Comparison of ENCODE assay signal across 9 mouse cellular contexts in genomic region chr4:58934746-58935476, GRCm38 (mm10). TPM values are rescaled to one million over a fixed set of nuclear protein-coding genes. Genes with fewer than 3 reads are reported as not detected.
A peak's percentile ranks its signal among the peaks of the same experiment; 100 is the strongest.
DNase-seq lines count a peak whose midpoint lies in the region; ATAC-seq and TF ChIP-seq lines count a peak whose summit lies in the region.
"Had no signal": no experiment of that assay in that cellular context is flagged by ENCODE, and none has a peak within 500 bp of the region (broad histone marks: within the 10 kb centered on the region; RNA-seq: fewer than 3 reads in every experiment).

No protein-coding gene starts in this region.

- H3K4me2 ChIP-seq in hindbrain, embryonic 15.5 days, result no peak overlapping the region
- peak overlapping the region; percentile 15; the same call in 1 of the 2 replicates for H3K4me2 ChIP-seq in liver, embryonic 12.5 days
- no peak overlapping the region for H3K4me2 ChIP-seq in neural tube, embryonic 14.5 days (ENCODE audit: low read depth, low read length)

- peak; percentile 46; the same call in 1 of the 2 replicates for TF ChIP-seq CTCF in brain, embryonic 14.5 days (IDR thresholded peaks at IDR 0.05; ENCODE audit: borderline replicate concordance, extremely low read depth, insufficient read depth, insufficient read length)

- no peak for TF ChIP-seq POLR2A in brain, embryonic 14.5 days (IDR thresholded peaks at IDR 0.05; ENCODE audit: borderline replicate concordance, extremely low read depth, insufficient read depth, insufficient read length, poor library complexity, severe bottlenecking)

- no peak overlapping the region for H3K4me3 ChIP-seq in hindbrain, embryonic 15.5 days
- no peak overlapping the region for H3K4me3 ChIP-seq in liver, embryonic 12.5 days
- no peak overlapping the region for H3K4me3 ChIP-seq in neural tube, embryonic 14.5 days (ENCODE audit: low read depth, low read length)
- H3K4me3 ChIP-seq: myocyte had no signal

- no peaks in the 10 kb centered on the region for H3K36me3 ChIP-seq in hindbrain, embryonic 15.5 days
- H3K36me3 ChIP-seq in liver, embryonic 12.5 days, result no peaks in the 10 kb centered on the region
- H3K36me3 ChIP-seq in neural tube, embryonic 14.5 days (ENCODE audit: control insufficient read depth, insufficient read depth, low read length), result no peaks in the 10 kb centered on the region

- no peaks in the 10 kb centered on the region for H3K27me3 ChIP-seq in hindbrain, embryonic 15.5 days
- no peaks in the 10 kb centered on the region; the same call in 1 of the 2 replicates for H3K27me3 ChIP-seq in liver, embryonic 12.5 days (replicated peaks)
- H3K27me3 ChIP-seq in neural tube, embryonic 14.5 days (ENCODE audit: control insufficient read depth, insufficient read depth, low read length), result no peaks in the 10 kb centered on the region

- H3K27ac ChIP-seq in hindbrain, embryonic 15.5 days (replicated peaks), result no peak overlapping the region
- H3K27ac ChIP-seq in liver, embryonic 12.5 days, result no peak overlapping the region
- H3K27ac ChIP-seq in neural tube, embryonic 14.5 days (ENCODE audit: low read depth, low read length), result no peak overlapping the region

- H3K4me1 ChIP-seq in hindbrain, embryonic 15.5 days (replicated peaks), result 0 out of 2 replicates have a peak, but pooled peaks cover 6% of the 10 kb centered on the region
- no peaks in the 10 kb centered on the region for H3K4me1 ChIP-seq in liver, embryonic 12.5 days
- no peaks in the 10 kb centered on the region for H3K4me1 ChIP-seq in neural tube, embryonic 14.5 days (ENCODE audit: control insufficient read depth, insufficient read depth, low read length)

- no peak overlapping the region for H3K9ac ChIP-seq in hindbrain, embryonic 15.5 days
- H3K9ac ChIP-seq in liver, embryonic 12.5 days, result no peak overlapping the region
- no peak overlapping the region for H3K9ac ChIP-seq in neural tube, embryonic 14.5 days (replicated peaks; ENCODE audit: low read depth, low read length)

- peak; percentile 90 for ATAC-seq in hindbrain, embryonic 15.5 days (ENCODE audit: low FRiP score, low read depth)
- ATAC-seq in liver, embryonic 12.5 days, result peak; percentile 74
- peak; percentile 94 for ATAC-seq in neural tube, embryonic 14.5 days (ENCODE audit: low read depth)

- no peaks in the 10 kb centered on the region for H3K9me3 ChIP-seq in hindbrain, embryonic 15.5 days
- no peaks in the 10 kb centered on the region for H3K9me3 ChIP-seq in liver, embryonic 12.5 days (replicated peaks)
- H3K9me3 ChIP-seq in neural tube, embryonic 14.5 days (ENCODE audit: control insufficient read depth, low read length), result no peaks in the 10 kb centered on the region

- WGBS in hindbrain, embryonic 15.5 days, result 49% methylated on average over 15 of the region's 15 CpGs
- 35% methylated on average over 15 of the region's 15 CpGs for WGBS in liver, embryonic 12.5 days (ENCODE audit: insufficient replicate concordance)
- WGBS in neural tube, embryonic 14.5 days, result 51% methylated on average over 15 of the region's 15 CpGs

- DNase-seq in spleen, postnatal 36 days (ENCODE audit: low spot score in 2 of 2), result peak; percentile 27 to 28
- DNase-seq in spleen, adult 12 weeks (ENCODE audit: low spot score), result no peak
- DNase-seq in brain, embryonic 14.5 days (ENCODE audit: low read depth), result peak; percentile 83
- DNase-seq in gastrocnemius, adult 8-10 months (ENCODE audit: low spot score in 2 of 2), result peak; percentile 45 to 52
- DNase-seq in yolk sac, embryonic 10.5 days (ENCODE audit: low spot score), result peak; percentile 51

RNA-seq across cellular contexts. Expression of gene Zkscan16, which starts 8.5 kb away (rescaled TPM):
- 2.0 and 3.2 TPM in 2 replicates for polyA plus RNA-seq in brain, embryonic 14.5 days (2012; rRNA removed)
- under 1 TPM in 3 of 4 experiments, not detected in 1; 0.10 to 0.24 (median 0.16) TPM for total RNA-seq in gastrocnemius, adult 8-10 months (2022)
- polyA plus RNA-seq in hindbrain, embryonic 15.5 days (2015; fragmentation: Nextera tagmentation; extraction: Ambion mirVana), result 2.3 and 2.4 TPM in 2 replicates
- 0.12 and 0.14 TPM in 2 replicates for polyA plus RNA-seq in liver, embryonic 12.5 days (2016; fragmentation: Nextera tagmentation; extraction: Ambion mirVana)
- polyA plus RNA-seq in neural tube, embryonic 14.5 days (2014; fragmentation: Nextera tagmentation; extraction: Ambion mirVana), result 2.5 and 2.6 TPM in 2 replicates
- polyA plus RNA-seq: myocyte had no signal

RNA-seq across cellular contexts. Expression of gene Ecpas, which starts 22.4 kb away (rescaled TPM):
- polyA plus RNA-seq in brain, embryonic 14.5 days (2012; rRNA removed), result 21.4 and 32.2 TPM in 2 replicates
- total RNA-seq in gastrocnemius, adult 8-10 months (2022), result 100 to 1,000 TPM; 255 to 341 (median 297) TPM
- polyA plus RNA-seq in hindbrain, embryonic 15.5 days (2015; fragmentation: Nextera tagmentation; extraction: Ambion mirVana), result 32.0 and 34.7 TPM in 2 replicates
- polyA plus RNA-seq in liver, embryonic 12.5 days (2016; fragmentation: Nextera tagmentation; extraction: Ambion mirVana), result 30.1 and 35.2 TPM in 2 replicates
- 55.7 and 58.6 TPM in 2 replicates for polyA plus RNA-seq in neural tube, embryonic 14.5 days (2014; fragmentation: Nextera tagmentation; extraction: Ambion mirVana)

RNA-seq across cellular contexts. Expression of gene Ptgr1, which starts 52.0 kb away (rescaled TPM):
- polyA plus RNA-seq in brain, embryonic 14.5 days (2012; rRNA removed), result 3.4 and 3.5 TPM in 2 replicates
- total RNA-seq in gastrocnemius, adult 8-10 months (2022), result under 1 TPM; 0.58 to 0.80 (median 0.73) TPM
- polyA plus RNA-seq in hindbrain, embryonic 15.5 days (2015; fragmentation: Nextera tagmentation; extraction: Ambion mirVana), result 5.2 and 5.7 TPM in 2 replicates
- polyA plus RNA-seq in liver, embryonic 12.5 days (2016; fragmentation: Nextera tagmentation; extraction: Ambion mirVana), result 14.1 and 15.0 TPM in 2 replicates
- 3.6 and 3.7 TPM in 2 replicates for polyA plus RNA-seq in neural tube, embryonic 14.5 days (2014; fragmentation: Nextera tagmentation; extraction: Ambion mirVana)

RNA-seq across cellular contexts. Expression of gene Dnajc25, which starts 60.0 kb away (rescaled TPM):
- polyA plus RNA-seq in brain, embryonic 14.5 days (2012; rRNA removed), result 3.7 and 4.2 TPM in 2 replicates
- 10 to 100 TPM; 10.1 to 13.0 (median 11.5) TPM for total RNA-seq in gastrocnemius, adult 8-10 months (2022)
- polyA plus RNA-seq in hindbrain, embryonic 15.5 days (2015; fragmentation: Nextera tagmentation; extraction: Ambion mirVana), result 7.6 and 8.4 TPM in 2 replicates
- polyA plus RNA-seq in liver, embryonic 12.5 days (2016; fragmentation: Nextera tagmentation; extraction: Ambion mirVana), result 8.2 and 9.2 TPM in 2 replicates
- polyA plus RNA-seq in neural tube, embryonic 14.5 days (2014; fragmentation: Nextera tagmentation; extraction: Ambion mirVana), result 6.9 and 7.4 TPM in 2 replicates
